In genomic region chr15:86077934-86078333, GRCm38 (mm10) we compare ENCODE assay signal across 19 mouse cellular contexts.
"Had no signal": no experiment of that assay in that cellular context is flagged by ENCODE, and none has a peak within 500 bp of the region (broad histone marks: within the 10 kb centered on the region; RNA-seq: fewer than 3 reads in every experiment).

No protein-coding gene starts in this region.

- H3K36me3 ChIP-seq: midbrain, embryonic 10.5 days; midbrain, embryonic 12.5 days; neural tube, embryonic 13.5 days; neural tube, embryonic 15.5 days had no signal

- H3K4me3 ChIP-seq: midbrain, embryonic 10.5 days; midbrain, embryonic 12.5 days; myocyte; neural tube, embryonic 13.5 days; neural tube, embryonic 15.5 days had no signal

- H3K9me3 ChIP-seq: midbrain, embryonic 10.5 days; midbrain, embryonic 12.5 days; neural tube, embryonic 13.5 days; neural tube, embryonic 15.5 days had no signal

- ATAC-seq: midbrain, embryonic 16.5 days had no signal

- H3K27ac ChIP-seq: midbrain, embryonic 10.5 days; midbrain, embryonic 12.5 days; neural tube, embryonic 13.5 days; neural tube, embryonic 15.5 days had no signal

- H3K27me3 ChIP-seq: neural tube, embryonic 13.5 days; neural tube, embryonic 15.5 days had no signal

- H3K9ac ChIP-seq: lung, embryonic 14.5 days; midbrain, embryonic 12.5 days; neural tube, embryonic 13.5 days; neural tube, embryonic 15.5 days had no signal

- DNase-seq: lung, adult 18-20 months; lung, embryonic 14.5 days; lung, postnatal 10 days; lung, postnatal 4 days; midbrain, embryonic 14.5 days; retina, postnatal 1 day; right cerebral cortex, adult 18-20 months; right cerebral cortex, postnatal 25 days; right cerebral cortex, postnatal 4 days; spleen, adult 18-20 months; thymus, adult 18-20 months; thymus, postnatal 14 days; thymus, postnatal 36 days had no signal

- H3K4me2 ChIP-seq: lung, embryonic 14.5 days; midbrain, embryonic 12.5 days; neural tube, embryonic 13.5 days; neural tube, embryonic 15.5 days had no signal
